Mouse (Mus musculus): ENCODE measurements around the gene Lrrk1. TPM values are rescaled to one million over a fixed set of nuclear protein-coding genes. Genes with fewer than 3 reads are reported as not detected.

Gene Lrrk1
- polyA plus RNA-seq, 1 experiment from 2014 or later, result 6.5 TPM

DNA sequence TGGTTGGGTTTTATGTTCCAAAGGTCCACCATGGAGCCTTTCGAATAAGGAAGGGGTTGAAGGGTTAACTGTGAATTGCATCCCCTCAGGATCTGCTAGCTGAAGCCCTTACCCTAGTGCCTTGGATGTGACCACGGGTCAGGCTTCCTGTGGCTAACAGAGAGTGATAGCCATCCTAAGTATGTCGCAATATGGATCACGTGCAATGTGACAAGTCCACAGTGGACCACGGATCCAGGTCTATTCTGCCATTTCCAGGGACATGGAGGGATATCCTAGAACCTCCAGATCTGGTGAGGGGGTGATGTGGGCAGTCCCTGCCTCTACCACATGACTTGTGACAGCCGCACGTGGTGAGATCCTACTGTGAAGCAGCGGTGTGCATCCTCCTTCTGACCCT is 133.2 kb downstream of the Lrrk1 start:
- no peak for ATAC-seq (ENCODE audit: low read depth)
- Histone ChIP-seq H3K36me3 (no peaks in the 10 kb centered on the region), H3K9ac (no peak overlapping the region), H3K4me1 (replicated peaks) (no peaks in the 10 kb centered on the region), H3K9me3 (no peaks in the 10 kb centered on the region), H3K27me3 (no peaks in the 10 kb centered on the region), H3K4me3 (no peak overlapping the region), H3K4me2 (no peak overlapping the region), H3K27ac (replicated peaks) (no peak overlapping the region)
- WGBS, result 89% methylated on average over 8 of the region's 8 CpGs

DNA sequence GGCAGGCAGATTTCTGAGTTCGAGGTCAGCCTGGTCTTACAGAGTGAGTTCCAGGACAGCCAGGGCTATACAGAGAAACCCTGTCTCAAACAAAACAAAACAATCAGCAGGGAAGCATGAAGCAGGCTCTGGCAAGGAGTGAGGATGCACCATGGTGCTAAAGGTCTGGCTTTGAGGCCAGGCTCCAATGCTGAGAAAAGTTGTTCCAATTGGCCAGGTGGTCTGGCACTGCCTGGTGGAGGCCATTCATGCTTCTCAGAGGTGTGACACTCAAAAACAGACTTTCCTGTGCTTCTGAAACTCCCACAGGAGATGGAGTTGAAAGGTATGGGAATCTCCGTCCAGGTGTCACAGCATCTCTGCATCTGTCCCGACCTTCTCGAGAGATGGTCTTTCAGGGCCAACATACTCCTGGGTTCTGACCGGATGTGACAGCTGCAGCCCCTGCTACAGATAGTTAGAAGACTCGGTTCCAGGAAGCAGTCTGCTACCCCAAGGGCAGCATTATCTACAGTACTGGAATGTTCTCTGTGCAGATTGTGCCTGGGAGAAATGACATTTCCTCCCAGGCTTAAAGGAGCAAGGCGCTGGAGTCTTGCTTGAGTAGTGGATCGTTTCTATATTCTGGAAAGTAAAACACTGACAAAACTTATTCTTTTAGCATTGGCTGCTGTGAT is 134.0 kb downstream of the Lrrk1 start:
- ATAC-seq (ENCODE audit: low read depth), result no peak
- no peak overlapping the region for H3K4me3 ChIP-seq
- H3K9me3 ChIP-seq, result no peaks in the 10 kb centered on the region
- no peak overlapping the region for H3K4me2 ChIP-seq
- no peak overlapping the region for H3K9ac ChIP-seq
- H3K27me3 ChIP-seq, result no peaks in the 10 kb centered on the region
- 88% methylated on average over 8 of the region's 8 CpGs for WGBS
- H3K36me3 ChIP-seq, result no peaks in the 10 kb centered on the region
- no peak overlapping the region for H3K27ac ChIP-seq (replicated peaks)
- peaks cover 5% of the 10 kb centered on the region for H3K4me1 ChIP-seq (replicated peaks)

DNA sequence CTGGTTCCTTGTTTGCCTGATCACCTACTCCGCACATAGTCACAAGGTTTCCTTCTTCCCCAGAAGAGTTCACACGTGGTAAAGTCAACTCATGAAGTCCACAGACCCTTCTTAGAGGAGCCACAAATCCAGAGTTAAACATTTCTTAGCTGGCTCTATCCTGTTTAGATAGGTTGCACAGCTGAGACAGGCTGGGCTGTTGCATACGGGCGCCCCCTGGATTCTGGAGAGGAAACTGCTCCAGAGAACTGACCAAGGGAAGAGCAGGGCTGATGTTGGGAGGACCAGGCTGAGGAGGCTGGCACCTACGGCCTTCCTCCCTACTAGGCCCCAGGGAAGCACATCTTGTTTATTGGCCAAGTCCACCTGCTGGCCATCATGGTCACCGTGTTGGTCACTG is 138.1 kb downstream of the Lrrk1 start:
- WGBS, result 30% methylated on average over 6 of the region's 6 CpGs
- Histone ChIP-seq H3K27ac (replicated peaks) (no peak overlapping the region), H3K36me3 (no peaks in the 10 kb centered on the region), H3K9me3 (no peaks in the 10 kb centered on the region), H3K27me3 (no peaks in the 10 kb centered on the region), H3K4me1 (replicated peaks) (peaks cover 30% of the 10 kb centered on the region), H3K4me2 (no peak overlapping the region), H3K9ac (no peak overlapping the region), H3K4me3 (no peak overlapping the region)
- ATAC-seq (ENCODE audit: low read depth), result no peak

DNA sequence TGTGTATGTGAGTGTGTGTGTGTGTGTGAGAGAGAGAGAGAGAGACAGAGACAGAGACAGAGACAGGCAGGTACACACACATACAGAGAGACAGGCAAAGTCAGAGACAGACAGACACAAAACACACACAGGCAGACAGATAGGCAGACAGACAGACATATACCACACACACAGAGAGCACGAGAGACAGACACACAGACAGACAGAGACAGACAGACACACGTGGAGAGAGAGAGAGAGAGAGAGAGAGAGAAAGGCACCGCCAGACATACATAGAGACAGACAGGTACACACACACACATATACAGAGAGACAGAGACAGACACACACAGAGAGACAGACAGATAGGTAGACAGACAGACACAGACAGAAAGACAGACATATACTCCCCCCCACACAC is 138.7 kb downstream of the Lrrk1 start:
- WGBS, result 82% methylated on average over 3 of the region's 3 CpGs
- H3K4me2 ChIP-seq, result no peak overlapping the region
- H3K27ac ChIP-seq (replicated peaks), result no peak overlapping the region
- H3K9ac ChIP-seq, result no peak overlapping the region
- no peaks in the 10 kb centered on the region for H3K9me3 ChIP-seq
- peaks cover 30% of the 10 kb centered on the region for H3K4me1 ChIP-seq (replicated peaks)
- ATAC-seq (ENCODE audit: low read depth), result no peak
- no peaks in the 10 kb centered on the region for H3K36me3 ChIP-seq
- H3K4me3 ChIP-seq, result no peak overlapping the region
- no peaks in the 10 kb centered on the region for H3K27me3 ChIP-seq

DNA sequence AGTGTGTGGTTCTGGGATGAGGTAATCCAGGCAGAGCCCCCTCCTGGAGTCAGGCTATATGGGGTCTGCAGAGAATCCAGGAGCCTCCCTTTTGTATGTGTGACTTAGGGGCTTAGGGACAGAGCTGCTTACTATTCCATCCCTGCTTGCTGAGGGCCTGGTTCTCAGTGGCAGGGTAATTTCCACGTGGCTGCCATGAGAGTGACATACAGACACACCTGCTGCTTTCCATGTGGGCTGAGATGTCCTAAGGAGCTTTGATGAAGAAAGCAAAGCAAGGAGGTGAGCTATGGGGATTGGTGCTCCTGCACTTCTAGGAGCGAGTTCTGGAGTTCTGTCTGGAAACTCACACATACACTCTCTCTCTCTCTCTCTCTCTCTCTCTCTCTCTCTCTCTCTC is 139.1 kb downstream of the Lrrk1 start:
- Histone ChIP-seq H3K9ac (no peak overlapping the region), H3K4me2 (no peak overlapping the region), H3K27ac (replicated peaks) (peak overlapping the region; percentile 83; the same call in 1 of the 2 replicates), H3K9me3 (no peaks in the 10 kb centered on the region), H3K36me3 (no peaks in the 10 kb centered on the region), H3K27me3 (no peaks in the 10 kb centered on the region), H3K4me3 (no peak overlapping the region), H3K4me1 (replicated peaks) (peaks cover 30% of the 10 kb centered on the region)
- WGBS, result 47% methylated on average over 2 of the region's 2 CpGs
- ATAC-seq (ENCODE audit: low read depth), result no peak

DNA sequence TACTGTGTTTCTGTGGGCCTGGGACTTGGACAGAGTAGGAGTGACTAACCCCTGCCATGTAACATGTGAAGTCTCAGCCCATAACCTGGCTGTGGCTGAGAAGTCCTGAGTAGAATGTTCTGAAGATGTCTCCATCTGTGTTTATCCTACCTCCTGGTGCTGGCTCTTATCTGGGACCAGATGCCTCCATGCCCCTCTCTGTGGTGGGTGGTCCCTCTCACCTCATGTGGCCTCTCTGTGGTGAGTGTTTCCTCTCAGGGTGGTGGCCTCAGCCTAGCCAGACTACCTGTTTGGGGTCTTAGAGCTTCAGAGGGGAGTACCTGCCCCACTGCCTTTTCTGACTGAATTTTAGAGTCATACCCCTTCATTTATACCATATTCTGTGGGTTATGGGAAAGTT is 139.9 kb downstream of the Lrrk1 start:
- Histone ChIP-seq H3K4me1 (replicated peaks) (peaks cover 30% of the 10 kb centered on the region), H3K4me2 (no peak overlapping the region), H3K36me3 (no peaks in the 10 kb centered on the region), H3K9ac (0 out of 2 replicates have a peak overlapping the region, but pooled peaks have one; percentile 4), H3K9me3 (no peaks in the 10 kb centered on the region), H3K4me3 (no peak overlapping the region), H3K27me3 (no peaks in the 10 kb centered on the region), H3K27ac (replicated peaks) (peak overlapping the region; percentile 83)
- no peak for ATAC-seq (ENCODE audit: low read depth)

DNA sequence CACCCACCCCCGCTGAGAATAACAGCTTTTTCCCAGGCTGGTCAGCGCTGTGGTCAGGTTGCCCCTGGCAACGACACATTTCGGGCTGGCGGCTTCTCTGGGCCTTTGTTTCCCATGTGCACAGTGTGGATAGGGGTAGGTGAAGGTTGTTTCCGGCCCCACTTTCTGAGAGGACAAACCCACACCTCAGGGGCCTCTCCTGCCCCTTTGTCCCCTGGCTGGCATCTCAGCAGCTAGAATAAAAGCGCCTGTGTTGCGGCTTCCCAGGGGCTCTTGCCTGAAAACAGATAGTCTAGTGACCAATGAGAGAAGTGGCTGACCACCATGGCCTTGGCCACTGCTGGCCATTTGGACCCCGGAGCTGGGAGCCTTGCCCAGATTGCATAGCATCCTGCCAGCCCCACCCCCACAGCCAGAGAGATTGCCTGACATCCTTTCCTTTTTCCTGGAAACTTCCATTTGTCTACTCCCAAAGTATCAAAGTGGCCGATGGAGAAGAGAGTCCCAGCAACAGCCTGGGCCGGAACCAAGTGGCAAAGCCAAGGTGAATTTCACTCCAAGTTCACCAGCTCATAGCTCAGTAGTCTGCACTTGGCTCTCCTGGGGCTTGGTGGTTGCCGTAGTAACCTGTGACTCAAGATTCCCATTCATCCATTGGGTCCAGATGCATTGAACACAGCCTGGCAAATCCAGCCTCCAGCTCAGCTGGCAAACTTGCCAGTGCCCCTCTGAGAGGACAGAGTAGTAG is 140.7 kb downstream of the Lrrk1 start:
- Histone ChIP-seq H3K27me3 (no peaks in the 10 kb centered on the region), H3K9ac (0 out of 2 replicates have a peak overlapping the region, but pooled peaks have one; percentile 38), H3K4me1 (replicated peaks) (peaks cover 30% of the 10 kb centered on the region), H3K36me3 (no peaks in the 10 kb centered on the region), H3K4me3 (no peak overlapping the region), H3K27ac (replicated peaks) (peak overlapping the region; percentile 83), H3K9me3 (no peaks in the 10 kb centered on the region), H3K4me2 (0 out of 2 replicates have a peak overlapping the region, but pooled peaks have one; percentile 11)
- peak; percentile 89 for ATAC-seq (ENCODE audit: low read depth)
- 19% methylated on average over 12 of the region's 12 CpGs for WGBS

DNA sequence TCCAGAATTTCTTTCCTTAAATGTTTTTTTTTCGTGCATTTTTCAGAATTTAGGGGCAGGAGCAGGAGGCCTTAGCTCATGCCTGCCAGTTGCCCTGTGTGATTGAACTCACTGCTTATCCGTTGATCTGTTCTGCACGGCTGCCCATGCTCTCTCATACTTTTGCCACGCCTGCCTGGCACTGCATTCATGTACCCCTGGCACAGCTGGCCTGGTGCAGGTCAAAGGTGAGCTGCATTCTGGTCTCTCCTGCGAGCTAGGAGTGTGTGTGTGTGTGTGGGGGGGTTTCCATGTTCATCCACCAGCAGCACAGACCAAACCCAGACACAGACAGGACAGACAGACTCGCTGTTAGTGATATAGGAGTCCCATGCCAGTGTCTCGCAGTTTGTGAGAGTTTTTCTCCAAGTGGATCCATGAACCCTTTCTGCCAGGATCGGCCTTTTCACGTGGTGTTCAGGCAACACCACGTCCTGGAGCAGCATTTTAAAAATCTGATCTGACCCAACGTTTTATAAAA is 141.4 kb downstream of the Lrrk1 start:
- Histone ChIP-seq H3K9me3 (no peaks in the 10 kb centered on the region), H3K27ac (replicated peaks) (peak overlapping the region; percentile 83), H3K36me3 (no peaks in the 10 kb centered on the region), H3K4me1 (replicated peaks) (peaks cover 30% of the 10 kb centered on the region), H3K9ac (no peak overlapping the region), H3K4me2 (no peak overlapping the region), H3K27me3 (no peaks in the 10 kb centered on the region), H3K4me3 (no peak overlapping the region)
- ATAC-seq (ENCODE audit: low read depth), result no peak
- WGBS, result 36% methylated on average over 11 of the region's 11 CpGs

DNA sequence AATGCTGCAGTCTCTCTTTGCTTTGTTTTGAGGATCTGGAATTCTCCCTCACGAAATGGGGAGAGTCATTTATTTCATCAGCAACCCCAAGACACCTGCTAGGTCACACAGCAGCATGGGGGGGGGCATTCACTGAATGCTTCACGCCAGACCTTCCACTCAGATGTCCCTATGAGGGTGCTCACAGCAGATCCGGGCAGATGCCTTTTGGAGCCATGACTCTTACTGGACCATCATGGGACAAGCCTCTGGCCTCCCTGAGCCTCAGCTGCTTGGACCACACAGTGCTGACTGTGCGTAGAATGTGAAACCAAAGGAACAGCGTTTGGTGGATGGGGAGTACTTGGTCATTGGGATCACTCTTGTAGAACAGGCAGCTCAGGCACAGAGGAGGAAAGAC is 142.5 kb downstream of the Lrrk1 start:
- Histone ChIP-seq H3K4me3 (no peak overlapping the region), H3K36me3 (no peaks in the 10 kb centered on the region), H3K27ac (replicated peaks) (no peak overlapping the region), H3K4me2 (no peak overlapping the region), H3K9ac (no peak overlapping the region), H3K4me1 (replicated peaks) (peaks cover 30% of the 10 kb centered on the region), H3K9me3 (no peaks in the 10 kb centered on the region), H3K27me3 (no peaks in the 10 kb centered on the region)
- ATAC-seq (ENCODE audit: low read depth), result no peak
- 80% methylated on average over 5 of the region's 5 CpGs for WGBS

DNA sequence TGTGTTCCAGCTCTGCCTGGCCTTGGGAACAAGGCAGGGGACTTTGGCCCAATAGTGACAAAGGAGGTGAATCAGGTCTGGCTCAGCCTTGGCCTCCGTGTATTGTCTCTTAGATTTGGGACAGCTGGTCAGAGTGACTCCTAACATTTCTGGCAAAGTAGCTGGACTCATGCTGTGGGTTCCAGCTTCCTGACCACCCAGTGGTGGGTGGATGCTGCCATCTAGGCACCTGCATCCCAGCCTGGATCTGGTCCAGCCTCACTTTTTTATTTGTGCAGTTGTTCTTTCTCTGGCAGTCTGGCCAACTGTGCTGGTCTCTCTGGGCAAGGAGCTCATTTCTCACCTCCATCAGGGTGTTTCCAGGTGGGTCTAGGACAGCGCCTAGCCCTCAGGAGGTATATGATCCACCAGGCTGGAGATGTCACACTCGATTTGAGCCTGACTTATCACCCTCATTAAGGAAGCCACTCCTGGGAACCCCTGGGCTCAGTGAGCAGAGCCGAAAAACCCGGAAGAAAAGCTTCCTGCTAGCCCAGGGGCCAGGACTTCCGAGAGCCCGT is 144.3 kb downstream of the Lrrk1 start:
- WGBS, result 73% methylated on average over 7 of the region's 7 CpGs
- Histone ChIP-seq H3K9me3 (no peaks in the 10 kb centered on the region), H3K9ac (no peak overlapping the region), H3K4me2 (no peak overlapping the region), H3K4me1 (replicated peaks) (peaks cover 23% of the 10 kb centered on the region), H3K4me3 (no peak overlapping the region), H3K36me3 (no peaks in the 10 kb centered on the region), H3K27me3 (no peaks in the 10 kb centered on the region), H3K27ac (replicated peaks) (no peak overlapping the region)
- ATAC-seq (ENCODE audit: low read depth), result no peak

DNA sequence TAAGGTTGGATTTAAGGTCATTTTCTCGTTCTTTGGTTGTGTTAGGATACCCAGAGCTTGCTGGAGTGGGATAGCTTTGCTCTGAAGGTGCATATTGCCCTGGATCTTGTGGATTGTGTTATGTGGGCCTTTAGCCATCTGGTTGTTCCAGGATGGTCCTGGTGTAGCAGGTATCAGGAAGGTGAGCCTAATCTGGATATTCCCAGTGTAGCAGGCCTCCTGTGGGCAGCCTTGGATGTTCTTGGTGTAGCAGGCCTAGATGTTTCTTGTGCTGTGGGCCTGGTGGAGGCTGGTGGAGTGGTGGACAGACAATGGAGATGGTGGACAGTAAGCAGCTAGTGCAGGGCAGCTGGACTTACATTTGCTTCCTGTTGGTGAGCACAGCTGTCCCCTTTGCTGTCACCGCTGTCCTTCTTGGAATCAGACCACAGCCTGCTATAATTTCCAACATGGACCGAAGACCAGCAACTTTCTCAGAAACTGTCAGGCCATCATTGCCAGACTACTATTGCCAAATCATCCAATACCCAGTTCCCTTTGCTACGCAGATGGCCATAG is 146.2 kb downstream of the Lrrk1 start:
- peaks cover 3% of the 10 kb centered on the region; the same call in 1 of the 2 replicates for H3K4me1 ChIP-seq (replicated peaks)
- no peak for ATAC-seq (ENCODE audit: low read depth)
- H3K4me3 ChIP-seq, result no peak overlapping the region
- H3K27ac ChIP-seq (replicated peaks), result no peak overlapping the region
- no peaks in the 10 kb centered on the region for H3K9me3 ChIP-seq
- H3K36me3 ChIP-seq, result no peaks in the 10 kb centered on the region
- H3K4me2 ChIP-seq, result no peak overlapping the region
- WGBS, result 95% methylated on average over 4 of the region's 4 CpGs
- no peaks in the 10 kb centered on the region for H3K27me3 ChIP-seq
- H3K9ac ChIP-seq, result no peak overlapping the region

DNA sequence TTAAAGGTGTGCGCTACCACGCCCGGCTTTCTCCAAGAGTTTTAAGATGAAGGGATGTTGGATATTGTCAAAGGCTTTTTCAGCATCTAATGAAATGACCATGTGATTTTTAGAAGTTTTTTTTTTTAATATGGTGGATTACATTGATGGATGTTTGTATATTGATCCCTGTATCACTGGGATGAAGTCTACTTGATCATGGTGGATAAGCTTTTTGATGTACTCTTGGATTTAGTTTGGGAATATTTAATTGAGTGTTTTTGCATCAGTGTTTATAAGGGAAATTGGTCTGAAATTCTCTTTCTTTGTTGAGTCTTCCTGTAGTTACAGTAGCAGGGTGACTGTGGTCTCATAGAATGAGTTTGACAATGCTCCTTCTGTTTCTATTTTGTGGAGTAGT is 150.0 kb downstream of the Lrrk1 start:
- Histone ChIP-seq H3K4me3 (no peak overlapping the region), H3K27me3 (no peaks in the 10 kb centered on the region), H3K9me3 (no peaks in the 10 kb centered on the region), H3K36me3 (no peaks in the 10 kb centered on the region), H3K4me2 (no peak overlapping the region), H3K9ac (no peak overlapping the region), H3K27ac (replicated peaks) (no peak overlapping the region), H3K4me1 (replicated peaks) (peaks cover 9% of the 10 kb centered on the region)
- ATAC-seq (ENCODE audit: low read depth), result no peak
- 100% methylated on average over 3 of the region's 3 CpGs for WGBS
